In the genomic region with DNA sequence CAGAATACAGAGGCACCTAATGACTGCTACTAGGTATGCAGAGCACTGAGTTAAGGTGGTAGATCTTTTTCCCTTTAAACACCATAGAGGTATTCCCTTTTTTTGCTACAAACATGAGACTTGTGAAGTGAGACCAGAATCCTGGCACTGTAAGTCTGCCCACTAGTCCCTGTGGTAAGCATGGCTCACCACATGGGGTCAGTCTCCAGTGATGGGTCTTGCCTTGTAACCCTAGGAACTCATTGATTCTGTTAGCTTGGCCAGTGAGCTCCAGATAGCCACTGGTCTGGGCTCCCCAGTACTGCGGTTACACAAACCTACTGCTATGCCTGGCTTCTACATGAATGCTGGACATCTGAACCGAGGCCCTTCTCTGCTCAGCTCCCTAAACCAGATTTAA, we compare ENCODE assay signal across 14 mouse cellular contexts. TPM values are rescaled to one million over a fixed set of nuclear protein-coding genes. Genes with fewer than 3 reads are reported as not detected.
DNase-seq lines count a peak whose midpoint lies in the region; ATAC-seq and TF ChIP-seq lines count a peak whose summit lies in the region.
"Had no signal": no experiment of that assay in that cellular context is flagged by ENCODE, and none has a peak within 500 bp of the region (broad histone marks: within the 10 kb centered on the region; RNA-seq: fewer than 3 reads in every experiment).

No protein-coding gene starts in this region.

- no peaks in the 10 kb centered on the region for H3K9me3 ChIP-seq in midbrain, embryonic 13.5 days
- H3K9me3 ChIP-seq in midbrain, embryonic 10.5 days (replicated peaks): no peaks in the 10 kb centered on the region
- no peaks in the 10 kb centered on the region for H3K9me3 ChIP-seq in stomach, postnatal 0 days (ENCODE audit: control insufficient read depth, low read length)
- H3K9me3 ChIP-seq: limb, embryonic 13.5 days had no signal

- H3K27ac ChIP-seq in midbrain, embryonic 13.5 days: no peak overlapping the region
- H3K27ac ChIP-seq in midbrain, embryonic 10.5 days (replicated peaks): no peak overlapping the region
- H3K27ac ChIP-seq in stomach, postnatal 0 days (replicated peaks): no peak overlapping the region
- H3K27ac ChIP-seq: limb, embryonic 13.5 days had no signal

- peaks cover 96% of the 10 kb centered on the region for H3K36me3 ChIP-seq in midbrain, embryonic 13.5 days
- peaks cover 100% of the 10 kb centered on the region for H3K36me3 ChIP-seq in midbrain, embryonic 10.5 days
- H3K36me3 ChIP-seq in stomach, postnatal 0 days (ENCODE audit: control insufficient read depth, insufficient read depth, low read length): 0 out of 2 replicates have a peak, but pooled peaks cover 2% of the 10 kb centered on the region

- WGBS in midbrain, embryonic 13.5 days: 92% methylated on average over 2 of the region's 2 CpGs
- 77% methylated on average over 2 of the region's 2 CpGs for WGBS in midbrain, embryonic 10.5 days
- 79% methylated on average over 2 of the region's 2 CpGs for WGBS in stomach, postnatal 0 days

- H3K4me2 ChIP-seq in midbrain, embryonic 13.5 days (replicated peaks): no peak overlapping the region
- no peak overlapping the region for H3K4me2 ChIP-seq in stomach, postnatal 0 days (replicated peaks; ENCODE audit: low read depth)
- H3K4me2 ChIP-seq: limb, embryonic 13.5 days had no signal

- no peak overlapping the region for H3K9ac ChIP-seq in midbrain, embryonic 13.5 days (replicated peaks)
- no peak overlapping the region for H3K9ac ChIP-seq in stomach, postnatal 0 days (ENCODE audit: low read length)
- H3K9ac ChIP-seq: limb, embryonic 13.5 days had no signal

- H3K4me3 ChIP-seq in midbrain, embryonic 13.5 days (replicated peaks): no peak overlapping the region
- no peak overlapping the region for H3K4me3 ChIP-seq in midbrain, embryonic 10.5 days
- no peak overlapping the region for H3K4me3 ChIP-seq in stomach, postnatal 0 days (ENCODE audit: low read depth, low read length)
- H3K4me3 ChIP-seq: erythroblast, embryonic 14.5 days; limb, embryonic 13.5 days had no signal

- DNase-seq in cerebellum, postnatal 10 days: peak; percentile 36 to 41
- no peak for DNase-seq in cerebellum, postnatal 4 days (ENCODE audit: low spot score in 2 of 2)
- DNase-seq in kidney, postnatal 10 days: peak; percentile 22
- no peak for DNase-seq in kidney, adult 8-10 months
- DNase-seq in midbrain, embryonic 10.5 days (ENCODE audit: low spot score): no peak
- no peak for DNase-seq in stomach, postnatal 0 days (ENCODE audit: low spot score)
- no peak for DNase-seq in layer of hippocampus, adult 9-11 months
- DNase-seq: layer of hippocampus, postnatal 36 days; lung, postnatal 10 days; right cerebral cortex, postnatal 4 days; thymus, postnatal 25 days had no signal

- peak; percentile 58 for TF ChIP-seq CTCF in stomach, postnatal 0 days (IDR thresholded peaks at IDR 0.05; ENCODE audit: low read depth)

- ATAC-seq in midbrain, embryonic 13.5 days: 0 out of 2 replicates have a peak, but pooled peaks have one; percentile 30
- ATAC-seq in stomach, postnatal 0 days (ENCODE audit: low FRiP score, low TSS enrichment): no peak

- H3K4me1 ChIP-seq in midbrain, embryonic 13.5 days (replicated peaks): no peaks in the 10 kb centered on the region
- no peaks in the 10 kb centered on the region for H3K4me1 ChIP-seq in midbrain, embryonic 10.5 days
- H3K4me1 ChIP-seq in stomach, postnatal 0 days (replicated peaks; ENCODE audit: control insufficient read depth, insufficient read depth): no peaks in the 10 kb centered on the region
- H3K4me1 ChIP-seq: limb, embryonic 13.5 days had no signal

- TF ChIP-seq EP300 in stomach, postnatal 0 days (optimal IDR thresholded peaks at IDR 0.05): no peak

- no peaks in the 10 kb centered on the region for H3K27me3 ChIP-seq in midbrain, embryonic 13.5 days
- H3K27me3 ChIP-seq in midbrain, embryonic 10.5 days (ENCODE audit: low read depth, poor library complexity, severe bottlenecking): no peaks in the 10 kb centered on the region
- H3K27me3 ChIP-seq in stomach, postnatal 0 days (ENCODE audit: control insufficient read depth, insufficient read depth, low read length): no peaks in the 10 kb centered on the region
- H3K27me3 ChIP-seq: limb, embryonic 13.5 days had no signal

RNA-seq across cellular contexts. Expression of gene Rad18, which starts 45.8 kb away (rescaled TPM):
- polyA plus RNA-seq in midbrain, embryonic 13.5 days (2015; fragmentation: Nextera tagmentation; extraction: Ambion mirVana): 18.6 and 19.5 TPM in 2 replicates
- 50.0 and 54.2 TPM in 2 replicates for polyA plus RNA-seq in midbrain, embryonic 10.5 days (2016; fragmentation: Nextera tagmentation; extraction: Ambion mirVana)
- polyA plus RNA-seq in stomach, postnatal 0 days (2015; fragmentation: Nextera tagmentation; extraction: Ambion mirVana): 10.1 and 12.9 TPM in 2 replicates

Comparison
In these comparisons a context has a peak if more than half of its experiments do, and no peak if none do; other contexts are left out.
1. DNase-seq: peak in cerebellum, postnatal 10 days (2 of 2) and kidney, postnatal 10 days (single experiment); none in cerebellum, postnatal 4 days (0 of 2), kidney, adult 8-10 months (0 of 2), midbrain, embryonic 10.5 days (single experiment), stomach, postnatal 0 days (single experiment) and layer of hippocampus, adult 9-11 months (single experiment).